Mouse (Mus musculus) MEL (cell line): ENCODE data around the gene Iqschfp. TPM values are rescaled to one million over a fixed set of nuclear protein-coding genes. Genes with fewer than 3 reads are reported as not detected.

Experiments used
- DNase-seq: peaks from one replicate; pipeline ENCODE4 v3.0.0; 2011; ENCODE audit warnings: low read depth, low spot score
- H3K27ac ChIP-seq: 2 replicates; pipeline ENCODE4 v1.5.1; 2012; ENCODE audit warnings: low read depth, mild to moderate bottlenecking, control low read depth, low read length, moderate library complexity; ENCODE audit not compliant: control insufficient read depth
- H3K27me3 ChIP-seq, 2 experiments: fragments of 150-350 bp in 1 of 2; sonication (generic) in 1 of 2; 2 replicates each; pipeline ENCODE4 v1.6.1; 2012; ENCODE audit warnings: low read length in 2 of 2, mild to moderate bottlenecking in 2 of 2, improper control_type of control experiment in 1 of 2, moderate library complexity in 1 of 2; ENCODE audit not compliant: insufficient read depth in 2 of 2, control insufficient read depth in 1 of 2
- H3K36me3 ChIP-seq, 2 experiments: 2 replicates each; pipeline ENCODE4 v1.6.1; 2012 to 2014; ENCODE audit warnings: low read length in 2 of 2, improper control_type of control experiment in 1 of 2, inconsistent platforms in 1 of 2, mild to moderate bottlenecking in 1 of 2; ENCODE audit not compliant: insufficient read depth in 2 of 2, control insufficient read depth in 1 of 2
- H3K4me1 ChIP-seq, 2 experiments: fragments of 150-350 bp in 1 of 2; sonication (generic) in 1 of 2; 2 replicates each; pipeline ENCODE4 v1.6.1; 2012; ENCODE audit warnings: low read length in 2 of 2, improper control_type of control experiment in 1 of 2, mild to moderate bottlenecking in 1 of 2; ENCODE audit not compliant: insufficient read depth in 2 of 2, control insufficient read depth in 1 of 2
- H3K4me3 ChIP-seq, 2 experiments: fragments of 150-350 bp in 1 of 2; sonication (generic) in 1 of 2; 2 replicates each; pipeline ENCODE4 v1.5.1; 2012; ENCODE audit warnings: low read depth in 2 of 2, low read length in 2 of 2, mild to moderate bottlenecking in 2 of 2, moderate library complexity in 2 of 2, control low read depth in 1 of 2, improper control_type of control experiment in 1 of 2; ENCODE audit not compliant: control insufficient read depth in 1 of 2, insufficient read depth in 1 of 2
- H3K79me2 ChIP-seq: 2 replicates; pipeline ENCODE4 v1.6.1; 2012; ENCODE audit warnings: mild to moderate bottlenecking, low read length, moderate library complexity; ENCODE audit not compliant: control insufficient read depth, poor library complexity, insufficient read depth
- H3K9ac ChIP-seq: 2 replicates; pipeline ENCODE4 v1.6.1; 2012; ENCODE audit warnings: low read depth, mild to moderate bottlenecking, control low read depth, low read length, moderate library complexity; ENCODE audit not compliant: control insufficient read depth, poor library complexity, severe bottlenecking
- H3K9me3 ChIP-seq: fragments of 150-350 bp; sonication (generic); replicated peaks from 2 replicates; pipeline ENCODE4 v1.6.1; 2012; ENCODE audit warnings: mild to moderate bottlenecking, low read length, improper control_type of control experiment, moderate library complexity; ENCODE audit not compliant: insufficient read depth
- BHLHE40 ChIP-seq: IDR thresholded peaks from 2 replicates; pipeline ENCODE4 v1.6.1; 2012; ENCODE audit warnings: low read depth, mild to moderate bottlenecking, inconsistent platforms, low read length, improper control_type of control experiment, borderline replicate concordance
- CHD1 ChIP-seq: IDR thresholded peaks from 2 replicates; pipeline ENCODE4 v1.6.1; 2012; ENCODE audit warnings: low read depth, mild to moderate bottlenecking, inconsistent platforms, low read length, improper control_type of control experiment
- CHD2 ChIP-seq: IDR thresholded peaks from 2 replicates; pipeline ENCODE4 v1.6.1; 2011; ENCODE audit warnings: low read length, improper control_type of control experiment
- E2F4 ChIP-seq: IDR thresholded peaks from 2 replicates; pipeline ENCODE4 v1.6.1; 2011; ENCODE audit warnings: low read depth, low read length, improper control_type of control experiment, borderline replicate concordance
- EP300 ChIP-seq, 2 experiments: IDR thresholded peaks; 2 replicates each; pipeline ENCODE4 v1.6.1; 2011; ENCODE audit warnings: improper control_type of control experiment in 2 of 2, low read length in 2 of 2, low read depth in 1 of 2, mild to moderate bottlenecking in 1 of 2
- GATA1 ChIP-seq: IDR thresholded peaks from 2 replicates; pipeline ENCODE4 v1.6.1; 2011; ENCODE audit warnings: low read depth, low read length, improper control_type of control experiment
- HCFC1 ChIP-seq: IDR thresholded peaks from 2 replicates; pipeline ENCODE4 v1.6.1; 2012; ENCODE audit warnings: low read depth, mild to moderate bottlenecking, inconsistent platforms, low read length, improper control_type of control experiment, moderate library complexity
- JUND ChIP-seq: IDR thresholded peaks from 2 replicates; pipeline ENCODE4 v1.6.1; 2011; ENCODE audit warnings: low read depth, mild to moderate bottlenecking, improper control_type of control experiment, low read length
- KAT2A ChIP-seq: conservative IDR thresholded peaks from 2 replicates; pipeline ENCODE4 v1.6.1; 2012; ENCODE audit warnings: low read depth, low read length, improper control_type of control experiment, inconsistent platforms
- MAFK ChIP-seq: IDR thresholded peaks from 2 replicates; pipeline ENCODE4 v1.6.1; 2011; ENCODE audit warnings: low read depth, mild to moderate bottlenecking, low read length, improper control_type of control experiment, borderline replicate concordance
- MEF2A ChIP-seq: IDR thresholded peaks from 2 replicates; pipeline ENCODE4 v1.6.1; 2014; ENCODE audit warnings: low read depth, mild to moderate bottlenecking, inconsistent platforms, low read length, improper control_type of control experiment; ENCODE audit not compliant: poor library complexity, insufficient replicate concordance, severe bottlenecking; ENCODE audit errors: extremely low read depth
- MYB ChIP-seq: IDR thresholded peaks from 2 replicates; pipeline ENCODE4 v1.6.1; 2011; ENCODE audit warnings: mild to moderate bottlenecking, low read depth, low read length, improper control_type of control experiment
- MYC ChIP-seq: IDR thresholded peaks from 2 replicates; pipeline ENCODE4 v1.6.1; 2011; ENCODE audit warnings: low read depth, mild to moderate bottlenecking, low read length, improper control_type of control experiment, moderate library complexity
- NRF1 ChIP-seq: IDR thresholded peaks from 2 replicates; pipeline ENCODE4 v1.6.1; 2014; ENCODE audit warnings: low read depth, mild to moderate bottlenecking, inconsistent platforms, low read length, improper control_type of control experiment, moderate library complexity; ENCODE audit not compliant: poor library complexity, insufficient read depth, severe bottlenecking
- POLR2A ChIP-seq, 2 experiments: IDR thresholded peaks; 2 replicates each; pipeline ENCODE4 v1.6.1; 2011 to 2012; ENCODE audit warnings: low read length in 2 of 2, mild to moderate bottlenecking in 2 of 2, control low read depth in 1 of 2, improper control_type of control experiment in 1 of 2, low read depth in 1 of 2, moderate library complexity in 1 of 2; ENCODE audit not compliant: control insufficient read depth in 1 of 2, insufficient read depth in 1 of 2, poor library complexity in 1 of 2
- POLR2AphosphoS2 ChIP-seq: IDR thresholded peaks from 2 replicates; pipeline ENCODE4 v1.6.1; 2011; ENCODE audit warnings: low read length, improper control_type of control experiment
- RAD21 ChIP-seq: IDR thresholded peaks from 2 replicates; pipeline ENCODE4 v1.6.1; 2011; ENCODE audit warnings: mild to moderate bottlenecking, low read depth, low read length, improper control_type of control experiment
- RCOR1 ChIP-seq: IDR thresholded peaks from 2 replicates; pipeline ENCODE4 v1.6.1; 2012; ENCODE audit warnings: low read depth, mild to moderate bottlenecking, inconsistent platforms, low read length, improper control_type of control experiment
- TBP ChIP-seq: IDR thresholded peaks from 2 replicates; pipeline ENCODE4 v1.8.0; 2011; ENCODE audit warnings: low read depth, low read length, improper control_type of control experiment
- USF1 ChIP-seq: IDR thresholded peaks from 2 replicates; pipeline ENCODE4 v1.6.1; 2014; ENCODE audit warnings: low read depth, mild to moderate bottlenecking, inconsistent platforms, low read length, improper control_type of control experiment, moderate library complexity
- USF2 ChIP-seq, 2 experiments: IDR thresholded peaks; 2 replicates each; pipeline ENCODE4 v1.6.1; 2011 to 2012; ENCODE audit warnings: improper control_type of control experiment in 2 of 2, low read length in 2 of 2, borderline replicate concordance in 1 of 2, inconsistent platforms in 1 of 2, low read depth in 1 of 2, mild to moderate bottlenecking in 1 of 2; ENCODE audit not compliant: insufficient read depth in 1 of 2
- ZMIZ1 ChIP-seq: IDR thresholded peaks from 2 replicates; pipeline ENCODE4 v1.6.1; 2012; ENCODE audit warnings: low read depth, mild to moderate bottlenecking, inconsistent platforms, low read length, improper control_type of control experiment, moderate library complexity
- ZNF384 ChIP-seq: IDR thresholded peaks from 2 replicates; pipeline ENCODE4 v1.6.1; 2012; ENCODE audit warnings: low read depth, mild to moderate bottlenecking, inconsistent platforms, low read length, improper control_type of control experiment
- polyA plus RNA-seq, 2 experiments: library from polyadenylated mRNA; stranded (reverse) in 1 of 2; unstranded in 1 of 2; fragments of >175 nt in 1 of 2; fragments of >200 nt in 1 of 2; gene quantifications; 2 replicates each; pipeline versions ENCODE4 v1.2.1 to v1.2.4; 2012; ENCODE audit warnings: low replicate concordance in 2 of 2, low read depth in 1 of 2; ENCODE audit not compliant: insufficient read length in 2 of 2, insufficient read depth in 1 of 2, missing spikeins in 1 of 2
- total RNA-seq: library from RNA; depleted of rRNA; stranded (reverse); fragments of 300-350 nt; gene quantifications from 2 replicates; pipeline ENCODE4 v1.2.3, GENCODE M21; 2012

The Iqschfp gene
- total and polyA plus RNA-seq, 3 experiments = not detected

DNA sequence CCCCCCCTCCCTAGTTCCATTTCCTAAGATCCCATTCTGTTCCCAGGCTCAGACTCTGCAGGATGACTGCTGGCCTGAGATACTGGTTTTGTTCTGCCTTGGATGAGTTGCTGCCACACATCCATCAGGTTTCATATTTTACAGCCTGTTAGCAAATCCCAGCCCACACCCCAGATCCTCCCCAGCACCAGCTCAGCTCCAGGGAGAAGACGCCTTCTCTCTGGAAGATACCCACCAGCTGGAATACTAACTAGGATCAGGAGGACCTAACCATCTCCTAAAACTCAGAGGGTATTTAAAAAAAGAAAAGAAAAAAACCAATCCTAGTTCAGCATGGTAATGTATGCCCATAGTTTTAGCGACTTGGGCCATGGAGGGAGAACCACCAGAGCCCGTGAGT is 758.2 kb downstream of the Iqschfp start:
- DNase-seq = no peak
- no peaks in the 10 kb centered on the region for H3K4me1 ChIP-seq
- no peak overlapping the region for H3K9ac ChIP-seq
- H3K36me3 ChIP-seq = no peaks in the 10 kb centered on the region
- H3K9me3 ChIP-seq = no peaks in the 10 kb centered on the region
- H3K4me3 ChIP-seq = no peak overlapping the region
- H3K79me2 ChIP-seq = no peaks in the 10 kb centered on the region
- H3K27me3 ChIP-seq = no peaks in the 10 kb centered on the region; a peak in 1 of 4 replicates
- TF ChIP-seq MYB = no peak
- no peak for TF ChIP-seq USF1
- TF ChIP-seq RAD21 = no peak
- no peak for TF ChIP-seq NRF1
- no peak for TF ChIP-seq HCFC1
- no peak for TF ChIP-seq CHD2
- TF ChIP-seq ZMIZ1 = no peak
- TF ChIP-seq TBP = no peak
- no peak for TF ChIP-seq POLR2A (IDR thresholded peaks at IDR 0.05; ENCODE audit: control insufficient read depth in 1 of 2, insufficient read depth in 1 of 2, low read depth in 1 of 2, low read length in 2 of 2, poor library complexity in 1 of 2)
- no peak for TF ChIP-seq ZNF384
- no peak for TF ChIP-seq GATA1
- H3K27ac ChIP-seq = no peak overlapping the region

DNA sequence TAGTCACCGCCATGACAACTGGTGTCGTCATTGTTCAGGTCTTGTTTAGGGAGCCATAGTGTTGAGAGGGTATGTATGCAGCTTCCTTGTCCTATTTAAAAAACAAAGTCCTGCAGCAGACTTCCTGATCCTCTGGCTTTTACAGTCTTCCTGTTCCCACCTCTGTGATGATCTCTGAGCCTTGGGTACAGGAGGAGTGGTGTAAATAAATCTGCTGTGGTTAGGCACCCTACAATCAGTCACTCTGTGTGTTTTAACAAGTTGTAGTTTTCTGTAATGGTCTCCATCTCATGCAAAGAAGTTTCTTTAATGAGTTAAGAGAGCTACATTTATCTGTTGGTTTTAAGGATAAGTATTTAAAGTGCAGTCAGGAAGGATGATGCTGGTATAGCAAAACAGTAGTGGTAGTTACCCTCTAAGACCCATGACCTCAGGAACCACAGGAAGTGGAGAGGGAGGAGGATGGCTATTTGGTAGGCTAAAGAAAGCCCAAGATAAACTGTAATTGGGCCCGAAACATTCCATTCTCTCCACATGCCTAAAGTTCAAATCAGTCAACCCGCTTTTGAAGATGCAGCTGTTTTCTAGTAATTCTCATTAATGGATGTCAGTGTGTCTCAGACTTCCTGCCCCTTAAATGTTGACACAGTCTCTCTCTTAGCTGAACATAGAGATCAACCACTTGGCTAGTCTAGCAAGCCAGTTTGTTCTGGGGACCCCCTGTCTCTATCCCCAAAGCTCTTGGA is 764.7 kb downstream of the Iqschfp start:
- Histone ChIP-seq H3K9ac (no peak overlapping the region), H3K9me3 (no peaks in the 10 kb centered on the region), H3K27ac (no peak overlapping the region), H3K4me3 (no peak overlapping the region), H3K27me3 (peaks cover 0 to 1% of the 10 kb centered on the region in 2 experiments; a peak in 3 of 4 replicates), H3K4me1 (no peaks in the 10 kb centered on the region), H3K36me3 (peaks cover 0 to 2% of the 10 kb centered on the region in 2 experiments; a peak in 1 of 4 replicates), H3K79me2 (no peaks in the 10 kb centered on the region)
- no peak for TF ChIP-seq GATA1
- TF ChIP-seq USF1 = no peak
- TF ChIP-seq EP300 (IDR thresholded peaks at IDR 0.05; ENCODE audit: low read depth in 1 of 2, low read length in 2 of 2) = no peak
- TF ChIP-seq E2F4 = no peak
- TF ChIP-seq POLR2AphosphoS2 = no peak
- no peak for TF ChIP-seq MEF2A
- no peak for TF ChIP-seq JUND
- no peak for TF ChIP-seq MYB
- no peak for TF ChIP-seq ZMIZ1
- no peak for TF ChIP-seq MYC
- TF ChIP-seq KAT2A = no peak
- TF ChIP-seq USF2 (IDR thresholded peaks at IDR 0.05; ENCODE audit: borderline replicate concordance in 1 of 2, insufficient read depth in 1 of 2, low read depth in 1 of 2, low read length in 2 of 2) = no peak
- TF ChIP-seq MAFK = no peak
- no peak for TF ChIP-seq BHLHE40
- no peak for TF ChIP-seq HCFC1
- no peak for TF ChIP-seq RCOR1
- TF ChIP-seq CHD1 = no peak
- no peak for TF ChIP-seq POLR2A (IDR thresholded peaks at IDR 0.05; ENCODE audit: control insufficient read depth in 1 of 2, insufficient read depth in 1 of 2, low read depth in 1 of 2, low read length in 2 of 2, poor library complexity in 1 of 2)
- no peak for DNase-seq
